Mouse (Mus musculus): ENCODE data around the gene Ptbp2. TPM values are rescaled to one million over a fixed set of nuclear protein-coding genes. Genes with fewer than 3 reads are reported as not detected.

Ptbp2 gene
- polyA plus RNA-seq, 1 experiment from 2014 or later, result 316 TPM

- Histone ChIP-seq H3K4me2 (ENCODE audit: low read depth, low read length) (no peak overlapping the region; the same call in 1 of the 2 replicates), H3K4me1 (ENCODE audit: control insufficient read depth, insufficient read depth, low read length) (peaks cover 21% of the 10 kb centered on the region), H3K27ac (ENCODE audit: low read depth, low read length) (no peak overlapping the region), H3K4me3 (ENCODE audit: low read depth, low read length) (no peak overlapping the region), H3K9me3 (ENCODE audit: control insufficient read depth, low read length) (no peaks in the 10 kb centered on the region), H3K36me3 (ENCODE audit: control insufficient read depth, insufficient read depth, low read length) (no peaks in the 10 kb centered on the region), H3K27me3 (ENCODE audit: control insufficient read depth, insufficient read depth, low read length) (no peaks in the 10 kb centered on the region), H3K9ac (replicated peaks; ENCODE audit: low read depth, low read length) (no peak overlapping the region)
- 47% methylated on average over 2 of the region's 2 CpGs for WGBS
- ATAC-seq (ENCODE audit: low read depth), result no peak
Measured at GRCm38 (mm10) chr3:119778431-119778830, 5.8 kb downstream of the Ptbp2 start.

GRCm38 (mm10) chr3:119776129-119776528 is 8.1 kb downstream of the Ptbp2 start:
- no peak for ATAC-seq (ENCODE audit: low read depth)
- Histone ChIP-seq H3K4me1 (ENCODE audit: control insufficient read depth, insufficient read depth, low read length) (peaks cover 21% of the 10 kb centered on the region), H3K9ac (replicated peaks; ENCODE audit: low read depth, low read length) (no peak overlapping the region), H3K27me3 (ENCODE audit: control insufficient read depth, insufficient read depth, low read length) (no peaks in the 10 kb centered on the region), H3K27ac (ENCODE audit: low read depth, low read length) (no peak overlapping the region), H3K9me3 (ENCODE audit: control insufficient read depth, low read length) (no peaks in the 10 kb centered on the region), H3K36me3 (ENCODE audit: control insufficient read depth, insufficient read depth, low read length) (no peaks in the 10 kb centered on the region), H3K4me3 (ENCODE audit: low read depth, low read length) (no peak overlapping the region), H3K4me2 (ENCODE audit: low read depth, low read length) (no peak overlapping the region)
- 89% methylated on average over 5 of the region's 5 CpGs for WGBS

- ATAC-seq (ENCODE audit: low read depth), result no peak
- 96% methylated on average over 2 of the region's 2 CpGs for WGBS
- Histone ChIP-seq H3K27ac (ENCODE audit: low read depth, low read length) (no peak overlapping the region), H3K9ac (replicated peaks; ENCODE audit: low read depth, low read length) (no peak overlapping the region), H3K4me1 (ENCODE audit: control insufficient read depth, insufficient read depth, low read length) (no peaks in the 10 kb centered on the region), H3K27me3 (ENCODE audit: control insufficient read depth, insufficient read depth, low read length) (no peaks in the 10 kb centered on the region), H3K4me3 (ENCODE audit: low read depth, low read length) (no peak overlapping the region), H3K9me3 (ENCODE audit: control insufficient read depth, low read length) (no peaks in the 10 kb centered on the region), H3K4me2 (ENCODE audit: low read depth, low read length) (no peak overlapping the region), H3K36me3 (ENCODE audit: control insufficient read depth, insufficient read depth, low read length) (no peaks in the 10 kb centered on the region)
Measured at GRCm38 (mm10) chr3:119772789-119773188, 11.5 kb downstream of the Ptbp2 start.

GRCm38 (mm10) chr3:119763772-119764171 is 20.5 kb downstream of the Ptbp2 start:
- H3K27me3 ChIP-seq (ENCODE audit: control insufficient read depth, insufficient read depth, low read length), result no peaks in the 10 kb centered on the region
- H3K4me2 ChIP-seq (ENCODE audit: low read depth, low read length), result no peak overlapping the region
- H3K27ac ChIP-seq (ENCODE audit: low read depth, low read length), result no peak overlapping the region
- H3K9ac ChIP-seq (replicated peaks; ENCODE audit: low read depth, low read length), result no peak overlapping the region
- 92% methylated on average over 2 of the region's 2 CpGs for WGBS
- H3K9me3 ChIP-seq (ENCODE audit: control insufficient read depth, low read length), result no peaks in the 10 kb centered on the region
- no peak overlapping the region for H3K4me3 ChIP-seq (ENCODE audit: low read depth, low read length)
- H3K36me3 ChIP-seq (ENCODE audit: control insufficient read depth, insufficient read depth, low read length), result peaks cover 4% of the 10 kb centered on the region; the same call in 1 of the 2 replicates
- no peak for ATAC-seq (ENCODE audit: low read depth)
- H3K4me1 ChIP-seq (ENCODE audit: control insufficient read depth, insufficient read depth, low read length), result no peaks in the 10 kb centered on the region

GRCm38 (mm10) chr3:119761732-119762131 is 22.5 kb downstream of the Ptbp2 start:
- no peak overlapping the region for H3K4me2 ChIP-seq (ENCODE audit: low read depth, low read length)
- H3K4me1 ChIP-seq (ENCODE audit: control insufficient read depth, insufficient read depth, low read length), result no peaks in the 10 kb centered on the region
- no peak overlapping the region for H3K27ac ChIP-seq (ENCODE audit: low read depth, low read length)
- H3K9ac ChIP-seq (replicated peaks; ENCODE audit: low read depth, low read length), result no peak overlapping the region
- no peak overlapping the region for H3K4me3 ChIP-seq (ENCODE audit: low read depth, low read length)
- H3K27me3 ChIP-seq (ENCODE audit: control insufficient read depth, insufficient read depth, low read length), result no peaks in the 10 kb centered on the region
- no peaks in the 10 kb centered on the region for H3K9me3 ChIP-seq (ENCODE audit: control insufficient read depth, low read length)
- H3K36me3 ChIP-seq (ENCODE audit: control insufficient read depth, insufficient read depth, low read length), result peaks cover 4% of the 10 kb centered on the region; the same call in 1 of the 2 replicates
- no peak for ATAC-seq (ENCODE audit: low read depth)
- 95% methylated on average over 3 of the region's 3 CpGs for WGBS

- H3K4me2 ChIP-seq (ENCODE audit: low read depth, low read length), result no peak overlapping the region
- H3K4me1 ChIP-seq (ENCODE audit: control insufficient read depth, insufficient read depth, low read length), result no peaks in the 10 kb centered on the region
- H3K27me3 ChIP-seq (ENCODE audit: control insufficient read depth, insufficient read depth, low read length), result no peaks in the 10 kb centered on the region
- H3K4me3 ChIP-seq (ENCODE audit: low read depth, low read length), result no peak overlapping the region
- no peak for ATAC-seq (ENCODE audit: low read depth)
- H3K9me3 ChIP-seq (ENCODE audit: control insufficient read depth, low read length), result no peaks in the 10 kb centered on the region
- no peak overlapping the region for H3K27ac ChIP-seq (ENCODE audit: low read depth, low read length)
- H3K9ac ChIP-seq (replicated peaks; ENCODE audit: low read depth, low read length), result no peak overlapping the region
- 0 out of 2 replicates have a peak, but pooled peaks cover 4% of the 10 kb centered on the region for H3K36me3 ChIP-seq (ENCODE audit: control insufficient read depth, insufficient read depth, low read length)
Measured at GRCm38 (mm10) chr3:119753791-119754190, 30.5 kb downstream of the Ptbp2 start.

- H3K36me3 ChIP-seq (ENCODE audit: control insufficient read depth, insufficient read depth, low read length), result peaks cover 7% of the 10 kb centered on the region; the same call in 1 of the 2 replicates
- no peaks in the 10 kb centered on the region for H3K9me3 ChIP-seq (ENCODE audit: control insufficient read depth, low read length)
- no peaks in the 10 kb centered on the region for H3K27me3 ChIP-seq (ENCODE audit: control insufficient read depth, insufficient read depth, low read length)
- H3K27ac ChIP-seq (ENCODE audit: low read depth, low read length), result no peak overlapping the region
- no peaks in the 10 kb centered on the region for H3K4me1 ChIP-seq (ENCODE audit: control insufficient read depth, insufficient read depth, low read length)
- H3K4me2 ChIP-seq (ENCODE audit: low read depth, low read length), result no peak overlapping the region
- WGBS, result 66% methylated on average over 3 of the region's 3 CpGs
- H3K4me3 ChIP-seq (ENCODE audit: low read depth, low read length), result no peak overlapping the region
- no peak for ATAC-seq (ENCODE audit: low read depth)
- H3K9ac ChIP-seq (replicated peaks; ENCODE audit: low read depth, low read length), result no peak overlapping the region
Measured at GRCm38 (mm10) chr3:119749551-119750249, 34.6 kb downstream of the Ptbp2 start.

GRCm38 (mm10) chr3:119749140-119749539 is 35.1 kb downstream of the Ptbp2 start:
- H3K4me2 ChIP-seq (ENCODE audit: low read depth, low read length), result no peak overlapping the region
- H3K4me3 ChIP-seq (ENCODE audit: low read depth, low read length), result no peak overlapping the region
- WGBS, result 92% methylated on average over 2 of the region's 2 CpGs

GRCm38 (mm10) chr3:119746656-119747055 is 37.6 kb downstream of the Ptbp2 start:
- Histone ChIP-seq H3K4me3 (ENCODE audit: low read depth, low read length) (no peak overlapping the region), H3K36me3 (ENCODE audit: control insufficient read depth, insufficient read depth, low read length) (peaks cover 6% of the 10 kb centered on the region; the same call in 1 of the 2 replicates), H3K27ac (ENCODE audit: low read depth, low read length) (no peak overlapping the region), H3K4me1 (ENCODE audit: control insufficient read depth, insufficient read depth, low read length) (no peaks in the 10 kb centered on the region), H3K27me3 (ENCODE audit: control insufficient read depth, insufficient read depth, low read length) (no peaks in the 10 kb centered on the region), H3K9ac (replicated peaks; ENCODE audit: low read depth, low read length) (no peak overlapping the region), H3K9me3 (ENCODE audit: control insufficient read depth, low read length) (no peaks in the 10 kb centered on the region), H3K4me2 (ENCODE audit: low read depth, low read length) (no peak overlapping the region)
- ATAC-seq (ENCODE audit: low read depth), result no peak
- 90% methylated on average over 2 of the region's 2 CpGs for WGBS

More at GRCm38 (mm10) chr3:119749140-119749539, 35.1 kb downstream of the Ptbp2 start:
- peaks cover 9% of the 10 kb centered on the region; the same call in 1 of the 2 replicates for H3K36me3 ChIP-seq (ENCODE audit: control insufficient read depth, insufficient read depth, low read length)
- no peak for ATAC-seq (ENCODE audit: low read depth)
- no peaks in the 10 kb centered on the region for H3K9me3 ChIP-seq (ENCODE audit: control insufficient read depth, low read length)
- H3K27me3 ChIP-seq (ENCODE audit: control insufficient read depth, insufficient read depth, low read length), result no peaks in the 10 kb centered on the region
- H3K4me1 ChIP-seq (ENCODE audit: control insufficient read depth, insufficient read depth, low read length), result no peaks in the 10 kb centered on the region
- no peak overlapping the region for H3K9ac ChIP-seq (replicated peaks; ENCODE audit: low read depth, low read length)
- H3K27ac ChIP-seq (ENCODE audit: low read depth, low read length), result no peak overlapping the region

All from neural tube, embryonic 14.5 days (tissue).